Mouse (Mus musculus) G1E (cell line): ENCODE results near the gene Slc25a26. TPM values are rescaled to one million over a fixed set of nuclear protein-coding genes. Genes with fewer than 3 reads are reported as not detected.

Source experiments
- ATAC-seq: 2 replicates; pipeline ENCODE4 v1.8.0; 2016; ENCODE audit warnings: mild to moderate bottlenecking; ENCODE audit not compliant: insufficient number of reproducible peaks, poor library complexity, low FRiP score, severe bottlenecking; ENCODE audit errors: extremely low read depth
- DNase-seq: peaks from one replicate; pipeline ENCODE4 v3.0.0; 2012; ENCODE audit warnings: low spot score
- H3K27me3 ChIP-seq: 2 replicates; pipeline ENCODE4 v1.6.1; 2012; ENCODE audit warnings: mild to moderate bottlenecking, low read length, inconsistent platforms; ENCODE audit not compliant: insufficient read depth
- H3K36me3 ChIP-seq: replicated peaks from 2 replicates; pipeline ENCODE3; 2012; ENCODE audit warnings: mild to moderate bottlenecking, inconsistent platforms
- H3K4me1 ChIP-seq: 2 replicates; pipeline ENCODE4 v1.6.1; 2012; ENCODE audit warnings: low read depth, low read length, inconsistent platforms, mixed read lengths; ENCODE audit not compliant: insufficient read depth
- H3K4me3 ChIP-seq: 2 replicates; pipeline ENCODE4 v1.5.1; 2012; ENCODE audit warnings: low read depth, mild to moderate bottlenecking, inconsistent platforms, low read length, moderate library complexity, mixed read lengths
- H3K9me3 ChIP-seq: replicated peaks from 2 replicates; pipeline ENCODE4 v1.6.1; 2012; ENCODE audit warnings: inconsistent platforms
- CTCF ChIP-seq: IDR thresholded peaks from 2 replicates; pipeline ENCODE4 v1.5.1; 2012; ENCODE audit warnings: low read depth, low read length, inconsistent platforms, mixed read lengths
- GATA1 ChIP-seq: IDR thresholded peaks from 2 replicates; pipeline ENCODE4 v1.6.1; 2012; ENCODE audit warnings: borderline replicate concordance, low read length, inconsistent platforms, mixed read lengths
- GATA2 ChIP-seq: IDR thresholded peaks from 2 replicates; pipeline ENCODE4 v1.6.1; 2012; ENCODE audit warnings: low read depth, low read length, inconsistent platforms, borderline replicate concordance
- POLR2AphosphoS5 ChIP-seq: IDR thresholded peaks from 2 replicates; pipeline ENCODE4 v1.6.1; 2012; ENCODE audit warnings: low read depth, low read length, inconsistent platforms; ENCODE audit not compliant: insufficient replicate concordance
- TAL1 ChIP-seq: conservative IDR thresholded peaks from 2 replicates; pipeline ENCODE4 v1.6.1; 2012; ENCODE audit warnings: low read depth, low read length, inconsistent platforms, mixed read lengths
- polyA plus RNA-seq: library from polyadenylated mRNA; stranded (reverse); fragments of >175 nt; gene quantifications from 2 replicates; pipeline ENCODE4 v1.2.3, GENCODE M21; 2012
- total RNA-seq, 2 experiments: library from RNA; stranded (forward) in 1 of 2; stranded (reverse) in 1 of 2; fragments of 200-1000 nt in 1 of 2; fragments of >200 nt in 1 of 2; fragmentation: Nextera tagmentation in 1 of 2; gene quantifications; 2 replicates each; pipeline ENCODE4 v1.2.3; 2014 to 2017

The Slc25a26 gene
- total and polyA plus RNA-seq, 3 experiments, result 3.3 to 11.8 (median 7.0) TPM

DNA sequence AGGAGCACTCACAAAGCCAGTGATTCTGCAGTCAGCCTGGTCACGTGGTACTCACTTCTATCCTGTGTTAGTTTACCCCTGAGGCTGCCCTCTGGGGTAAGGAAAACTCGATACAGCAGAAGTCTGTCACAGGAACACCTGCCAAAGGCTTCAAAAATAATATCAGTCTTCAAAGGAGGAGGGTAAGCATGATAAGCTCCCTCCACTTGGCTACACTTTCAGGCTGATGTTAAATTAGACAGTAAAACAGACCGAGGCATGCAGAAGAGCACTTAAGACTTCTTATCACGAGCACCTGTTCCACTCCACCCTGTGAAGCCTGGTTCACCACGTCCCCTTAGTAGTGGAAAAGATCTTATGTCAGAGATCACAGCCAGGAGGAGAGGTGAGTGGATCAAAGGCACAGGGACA is 136.9 kb downstream of the Slc25a26 start:
- Histone ChIP-seq H3K4me3 (no peak overlapping the region; the same call in 1 of the 2 replicates), H3K27me3 (no peaks in the 10 kb centered on the region; the same call in 1 of the 2 replicates), H3K9me3 (no peaks in the 10 kb centered on the region), H3K4me1 (peaks cover 47% of the 10 kb centered on the region), H3K36me3 (peaks cover 31% of the 10 kb centered on the region)
- no peak for TF ChIP-seq GATA1
- TF ChIP-seq TAL1, result no peak
- no peak for TF ChIP-seq POLR2AphosphoS5
- TF ChIP-seq CTCF, result no peak
- no peak for TF ChIP-seq GATA2
- no peak for DNase-seq
- peak; percentile 42; the same call in 1 of the 2 replicates for ATAC-seq

DNA sequence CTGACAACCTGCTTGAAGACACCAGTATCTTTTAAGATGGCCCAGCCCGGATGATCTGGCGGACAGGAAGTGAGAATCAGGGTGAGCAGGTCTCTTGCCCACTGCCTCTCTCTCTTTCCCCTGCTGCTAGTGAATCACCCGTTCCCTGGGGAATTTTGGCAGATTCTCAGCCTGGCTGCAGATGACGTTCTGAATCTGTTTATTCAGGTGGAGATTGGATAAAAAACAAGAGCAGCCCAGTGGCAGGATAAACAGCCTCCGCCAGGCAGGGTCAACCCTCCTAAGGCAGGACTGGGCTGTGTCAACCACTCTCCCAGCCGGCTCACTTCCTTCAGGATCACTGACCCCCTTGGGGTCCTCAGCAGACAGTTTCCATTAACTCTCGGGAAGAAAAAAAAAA is 140.2 kb downstream of the Slc25a26 start:
- no peak for DNase-seq

GRCm38 (mm10) chr6:94642048-94642447 is 141.9 kb downstream of the Slc25a26 start:
- peaks cover 19% of the 10 kb centered on the region for H3K4me1 ChIP-seq
- DNase-seq, result no peak
- peaks cover 50% of the 10 kb centered on the region for H3K36me3 ChIP-seq
- no peaks in the 10 kb centered on the region for H3K9me3 ChIP-seq
- peaks cover 17% of the 10 kb centered on the region for H3K27me3 ChIP-seq
- no peak overlapping the region for H3K4me3 ChIP-seq
- no peak for ATAC-seq
- no peak for TF ChIP-seq GATA2
- TF ChIP-seq GATA1, result no peak
- TF ChIP-seq CTCF, result no peak
- TF ChIP-seq TAL1, result no peak
- no peak for TF ChIP-seq POLR2AphosphoS5

More for the DNA sequence above, 140.2 kb downstream of the Slc25a26 start:
- ATAC-seq, result no peak
- H3K36me3 ChIP-seq, result peaks cover 47% of the 10 kb centered on the region
- no peaks in the 10 kb centered on the region for H3K9me3 ChIP-seq
- H3K4me1 ChIP-seq, result peaks cover 31% of the 10 kb centered on the region
- H3K27me3 ChIP-seq, result peaks cover 8% of the 10 kb centered on the region; the same call in 1 of the 2 replicates
- TF ChIP-seq GATA2, result no peak
- TF ChIP-seq CTCF, result no peak
- TF ChIP-seq GATA1, result no peak
- no peak for TF ChIP-seq POLR2AphosphoS5
- no peak for TF ChIP-seq TAL1
- no peak overlapping the region for H3K4me3 ChIP-seq

GRCm38 (mm10) chr6:94643989-94644388 is 143.9 kb downstream of the Slc25a26 start:
- Histone ChIP-seq H3K27me3 (peaks cover 25% of the 10 kb centered on the region), H3K36me3 (peaks cover 59% of the 10 kb centered on the region), H3K4me3 (no peak overlapping the region), H3K9me3 (no peaks in the 10 kb centered on the region), H3K4me1 (peaks cover 14% of the 10 kb centered on the region)
- no peak for ATAC-seq
- TF ChIP-seq CTCF (no peak), GATA2 (no peak), GATA1 (no peak), TAL1 (no peak), POLR2AphosphoS5 (no peak)
- DNase-seq, result no peak

DNA sequence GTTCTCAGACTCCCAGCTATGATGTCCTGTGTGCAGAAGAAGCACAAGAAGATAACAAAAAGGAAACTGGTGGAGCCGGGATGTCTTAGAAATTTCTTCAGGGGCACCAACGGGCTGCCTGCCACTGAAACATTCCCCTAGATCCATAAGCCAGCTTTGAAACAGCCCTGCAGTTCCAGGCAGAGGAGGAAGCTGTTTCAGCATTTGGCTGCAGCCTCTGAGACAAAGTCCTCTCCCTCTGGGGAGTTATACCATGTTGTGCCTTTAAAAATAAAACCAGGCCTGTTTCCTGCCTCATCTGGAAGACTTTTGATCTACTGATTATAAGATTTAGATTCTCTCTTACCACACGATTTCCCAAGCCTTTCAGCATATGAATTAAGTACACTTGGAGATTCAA is 144.5 kb downstream of the Slc25a26 start:
- Histone ChIP-seq H3K4me1 (peaks cover 14% of the 10 kb centered on the region), H3K4me3 (no peak overlapping the region), H3K9me3 (no peaks in the 10 kb centered on the region), H3K36me3 (peaks cover 65% of the 10 kb centered on the region), H3K27me3 (peaks cover 27% of the 10 kb centered on the region)
- no peak for ATAC-seq
- DNase-seq, result no peak
- no peak for TF ChIP-seq GATA2
- TF ChIP-seq TAL1, result no peak
- no peak for TF ChIP-seq GATA1
- no peak for TF ChIP-seq POLR2AphosphoS5
- no peak for TF ChIP-seq CTCF

DNA sequence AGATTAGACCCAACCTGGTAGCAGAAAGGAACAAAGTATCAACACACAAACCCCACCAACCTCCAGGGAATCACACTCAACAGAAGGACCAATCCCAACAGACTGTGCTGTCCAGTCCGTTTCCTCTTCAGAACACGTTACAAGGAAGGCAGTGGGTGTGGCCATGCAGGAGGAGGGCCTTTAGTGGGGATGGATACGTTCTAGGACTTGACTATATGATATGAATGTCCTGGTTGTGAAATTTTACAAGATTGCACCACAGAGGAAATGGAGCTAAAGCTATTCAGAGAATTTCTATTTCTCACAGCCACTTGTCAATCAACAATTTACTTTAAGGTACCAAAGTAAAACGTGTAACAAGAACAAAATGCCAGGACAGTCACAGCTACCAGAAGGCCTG is 145.6 kb downstream of the Slc25a26 start:
- H3K9me3 ChIP-seq, result no peaks in the 10 kb centered on the region
- H3K4me1 ChIP-seq, result peaks cover 11% of the 10 kb centered on the region
- H3K27me3 ChIP-seq, result peaks cover 34% of the 10 kb centered on the region
- H3K4me3 ChIP-seq, result no peak overlapping the region
- ATAC-seq (no peak), DNase-seq (no peak)
- peaks cover 64% of the 10 kb centered on the region for H3K36me3 ChIP-seq
- no peak for TF ChIP-seq CTCF
- TF ChIP-seq POLR2AphosphoS5, result no peak
- no peak for TF ChIP-seq GATA2
